Mouse (Mus musculus) regulatory T cell (primary cell): ENCODE measurements around the gene Il27ra.
"Not testable (repeated sequence)": the region's sequence is repeated elsewhere in the genome, so short reads cannot be mapped to it uniquely, and the experiment has no call there.

ENCODE experiments used
- in situ Hi-C: fragments of 300-600 bp; cut with MboI, MseI; formaldehyde crosslinking; loops from one replicate; pipeline ENCODE4 v1.15.1; 2025; ENCODE audit warnings: high pct_unique_total_duplicates

Il27ra gene

DNA sequence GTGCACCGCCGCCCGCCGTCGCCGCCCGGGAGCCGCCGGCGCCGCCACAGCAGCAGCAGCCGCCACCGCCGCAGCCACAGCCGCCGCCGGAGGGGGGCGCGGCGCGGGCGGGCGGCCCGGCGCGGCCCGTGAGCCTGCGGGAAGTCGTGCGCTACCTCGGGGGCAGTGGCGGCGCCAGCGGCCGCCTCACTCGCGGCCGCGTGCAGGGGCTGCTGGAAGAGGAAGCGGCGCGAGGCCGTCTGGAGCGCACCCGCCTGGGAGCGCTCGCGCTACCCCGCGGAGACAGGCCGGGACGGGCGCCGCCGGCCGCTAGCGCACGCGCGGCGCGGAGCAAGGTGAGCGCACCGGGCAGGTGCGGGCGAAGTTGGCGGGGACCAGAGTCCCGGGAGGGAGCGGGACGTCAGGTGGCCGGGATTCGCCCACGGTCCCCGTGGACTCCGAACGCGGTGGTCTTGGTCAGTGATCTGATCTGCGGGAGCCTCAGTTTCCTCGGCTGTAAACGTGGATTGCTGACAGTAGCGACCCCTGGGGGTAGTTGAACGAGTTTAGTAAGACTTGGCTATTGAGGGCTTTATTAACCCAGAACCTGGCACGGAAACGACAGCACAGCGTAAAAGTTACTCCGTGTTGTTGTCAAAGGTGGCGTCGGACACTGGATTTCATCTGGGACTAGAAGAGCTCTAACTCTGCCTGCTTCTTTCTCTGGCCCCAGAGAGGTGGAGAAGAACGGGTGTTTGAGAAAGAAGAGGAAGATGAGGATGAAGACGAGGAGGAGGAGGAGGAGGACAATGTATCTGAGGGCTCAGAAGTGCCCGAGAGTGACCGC, 43.9 kb downstream of the Il27ra start:
- in situ Hi-C loops = no loop called here

DNA sequence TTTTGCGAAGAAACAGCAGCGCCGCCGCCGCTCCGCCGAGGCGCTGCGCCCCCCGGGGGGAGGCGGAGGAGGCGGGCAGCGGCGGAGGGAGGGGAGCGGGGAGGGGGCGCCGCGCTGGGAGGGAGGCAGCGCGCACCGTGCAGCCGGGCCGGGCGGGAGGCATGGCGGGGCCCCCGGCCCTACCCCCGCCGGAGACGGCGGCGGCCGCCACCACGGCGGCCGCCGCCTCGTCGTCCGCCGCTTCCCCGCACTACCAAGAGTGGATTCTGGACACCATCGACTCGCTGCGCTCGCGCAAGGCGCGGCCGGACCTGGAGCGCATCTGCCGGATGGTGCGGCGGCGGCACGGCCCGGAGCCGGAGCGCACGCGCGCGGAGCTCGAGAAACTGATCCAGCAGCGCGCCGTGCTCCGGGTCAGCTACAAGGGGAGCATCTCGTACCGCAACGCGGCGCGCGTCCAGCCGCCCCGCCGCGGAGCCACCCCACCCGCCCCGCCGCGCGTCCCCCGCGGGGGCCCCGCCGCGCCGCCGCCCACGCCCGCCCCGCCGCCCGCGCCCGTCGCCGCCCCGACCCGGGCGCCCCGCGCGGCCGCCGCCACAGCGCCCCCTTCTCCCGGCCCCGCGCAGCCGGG, 44.8 kb downstream of the Il27ra start, which contains the start of gene Samd1:
Gene Samd1, plus strand, starts transcription at position 162 of the 631 bp plus-strand sequence.
- in situ Hi-C loops = no loop called here

DNA sequence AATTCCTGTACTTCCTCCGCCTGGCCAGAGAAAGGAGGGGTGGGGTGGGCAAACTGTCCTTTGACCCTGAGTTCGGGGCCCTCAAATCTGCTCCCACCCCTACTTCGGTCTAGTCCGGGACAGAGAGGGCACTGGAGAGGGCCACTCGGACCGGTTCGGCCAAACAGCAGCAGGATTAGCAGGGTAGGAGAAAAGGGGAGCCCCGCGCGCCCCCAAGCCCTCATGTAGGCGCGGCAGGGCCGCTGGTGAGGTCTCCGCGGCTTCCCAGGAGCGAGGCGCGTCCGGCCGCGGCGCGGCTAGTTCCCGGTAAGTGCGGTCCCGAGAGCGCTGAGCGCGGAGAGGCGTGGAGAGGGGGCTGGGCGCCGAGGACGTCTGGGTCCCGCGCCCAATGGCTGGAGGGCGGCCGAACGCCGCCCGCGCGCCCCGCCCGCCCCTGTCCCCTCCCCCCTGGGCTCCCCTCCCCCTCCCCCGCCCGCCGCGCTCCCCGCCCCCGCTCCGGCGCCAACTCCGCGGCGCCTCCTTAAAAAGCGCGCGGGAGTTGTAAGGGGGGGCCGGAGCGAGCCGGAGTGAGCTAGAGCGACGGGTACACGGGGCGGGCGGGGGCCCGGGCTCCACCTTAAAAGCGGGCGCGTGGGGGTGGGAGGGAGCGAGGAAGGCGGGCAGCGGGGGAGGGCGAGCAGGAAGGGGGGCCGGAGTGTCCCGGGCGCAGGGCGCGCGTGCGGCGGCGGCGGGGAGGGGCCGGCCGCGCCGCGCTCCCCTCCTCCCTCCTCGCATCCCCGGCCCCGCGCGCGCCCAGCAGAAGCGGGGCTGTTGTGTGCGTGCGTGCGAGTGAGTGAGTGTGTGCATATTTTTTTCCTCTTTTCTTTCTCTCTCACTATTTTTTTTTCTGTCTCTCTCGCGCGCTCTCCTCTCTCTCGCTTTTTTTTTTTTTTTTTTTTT, 45.6 kb downstream of the Il27ra start:
- in situ Hi-C loops = no loop called here

DNA sequence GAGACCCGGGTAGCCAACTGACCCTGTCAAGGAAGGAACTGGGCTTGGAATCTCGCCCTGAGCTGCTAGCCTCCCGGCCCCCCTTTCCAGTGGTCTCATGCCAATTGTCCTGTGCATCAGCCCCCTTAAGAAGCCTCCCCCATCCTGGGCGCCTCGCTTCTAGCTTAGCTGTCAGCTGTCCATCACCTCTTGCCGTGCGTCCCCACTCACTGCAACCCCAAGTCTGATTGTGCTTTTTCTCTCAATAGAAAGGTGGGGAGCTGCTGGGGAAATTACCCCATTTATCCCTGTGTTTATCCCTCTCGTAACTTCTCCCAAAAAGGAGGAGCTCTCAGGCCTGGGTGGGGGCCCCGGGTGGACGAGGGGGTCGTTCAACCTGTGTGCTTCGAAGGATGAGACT, 46.4 kb downstream of the Il27ra start:
- in situ Hi-C loops = no loop called here

DNA sequence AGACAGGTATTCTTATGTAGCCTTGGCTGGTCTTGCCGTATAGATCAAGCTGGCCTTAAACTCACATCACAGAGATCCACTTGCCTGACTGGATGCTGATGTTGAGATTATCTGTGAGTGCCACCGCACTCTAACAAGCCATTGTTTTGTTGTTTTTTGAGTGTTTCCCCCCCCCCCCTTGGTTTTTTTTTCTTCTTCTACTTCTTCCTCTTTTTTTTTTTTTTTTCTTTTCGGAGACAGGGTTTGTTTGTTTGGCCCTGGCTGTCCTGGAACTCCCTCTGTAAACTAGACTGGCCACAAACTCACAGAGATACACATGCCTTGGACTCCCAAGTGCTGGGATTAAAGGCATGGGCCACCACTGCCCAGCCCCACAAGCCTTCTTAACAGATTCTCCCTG, 48.4 kb downstream of the Il27ra start:
- in situ Hi-C loops = no loop called here

DNA sequence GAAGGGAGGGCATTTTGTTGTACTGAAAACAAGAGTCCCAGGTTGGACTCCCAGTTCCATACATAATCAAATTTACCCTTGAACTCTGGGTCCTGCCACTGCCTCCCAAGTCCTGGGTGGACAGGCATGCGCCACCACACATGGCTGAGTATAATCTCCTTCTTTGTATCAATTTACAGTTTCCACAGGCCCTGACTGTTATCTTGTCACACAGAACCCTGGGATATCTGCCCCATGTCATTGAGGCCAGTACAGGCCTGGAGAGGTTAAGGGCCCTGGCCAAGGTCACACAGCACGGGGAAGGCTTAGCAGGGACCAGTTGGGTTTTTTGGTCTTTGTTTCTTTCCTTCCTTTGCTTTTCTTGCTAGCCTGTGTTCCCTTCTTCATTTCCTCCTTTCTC, 49.9 kb downstream of the Il27ra start:
- in situ Hi-C loops = no loop called here

DNA sequence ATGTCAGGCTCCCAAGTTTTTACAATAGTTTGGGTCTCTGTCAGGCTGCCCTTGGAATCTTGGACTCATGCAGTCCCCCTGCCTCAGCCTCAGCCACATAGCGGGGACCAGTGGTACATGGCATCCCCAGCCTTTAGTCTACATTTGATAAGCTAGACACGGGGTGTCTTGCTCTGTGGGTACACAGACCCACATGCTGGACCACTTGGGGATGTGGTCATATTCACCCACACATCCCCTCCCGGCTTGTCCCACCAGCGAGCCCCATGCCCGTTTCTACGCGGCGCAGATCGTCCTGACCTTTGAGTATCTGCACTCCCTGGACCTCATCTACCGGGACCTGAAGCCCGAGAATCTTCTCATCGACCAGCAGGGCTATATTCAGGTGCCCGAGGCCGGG, 52.2 kb downstream of the Il27ra start:
- in situ Hi-C loops = no loop called here

DNA sequence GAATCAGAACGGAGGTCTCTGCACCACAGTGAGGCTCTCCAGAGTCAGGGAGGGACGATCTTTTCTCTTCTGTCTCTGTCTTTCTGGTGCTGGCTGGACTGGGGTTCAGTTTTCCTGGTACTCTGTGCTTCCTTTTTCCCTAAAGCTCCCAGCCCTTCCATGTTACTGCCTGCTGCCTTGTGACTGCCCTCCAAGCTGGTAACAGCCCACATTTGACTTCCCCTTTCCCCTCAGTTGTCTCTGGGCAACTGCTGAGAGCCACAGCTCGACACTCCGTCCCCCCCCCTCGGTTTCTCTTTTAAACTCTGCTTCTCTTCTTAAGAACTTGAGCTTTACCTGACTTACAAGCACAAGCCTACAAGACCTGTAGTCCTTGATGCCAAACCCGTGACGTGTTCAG, 53.1 kb downstream of the Il27ra start:
- in situ Hi-C loops = no loop called here

DNA sequence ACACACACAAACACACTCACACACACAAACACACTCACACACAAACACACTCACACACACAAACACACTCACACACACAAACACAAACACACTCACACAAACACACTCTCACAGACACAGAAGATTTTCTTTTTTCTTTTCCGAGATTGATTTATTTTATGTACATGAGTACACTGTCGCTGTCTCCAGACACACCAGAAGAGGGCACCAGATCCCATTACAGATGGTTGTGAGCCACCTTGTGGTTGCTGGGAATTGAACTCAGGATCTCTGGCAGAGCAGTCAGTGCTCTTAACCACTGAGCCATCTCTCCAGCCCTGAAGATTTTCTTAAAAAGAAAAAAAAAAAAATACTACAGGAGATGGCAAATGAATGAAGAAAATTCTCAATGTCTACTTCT, 59.2 kb downstream of the Il27ra start:
- in situ Hi-C loops = not testable (repeated sequence)

DNA sequence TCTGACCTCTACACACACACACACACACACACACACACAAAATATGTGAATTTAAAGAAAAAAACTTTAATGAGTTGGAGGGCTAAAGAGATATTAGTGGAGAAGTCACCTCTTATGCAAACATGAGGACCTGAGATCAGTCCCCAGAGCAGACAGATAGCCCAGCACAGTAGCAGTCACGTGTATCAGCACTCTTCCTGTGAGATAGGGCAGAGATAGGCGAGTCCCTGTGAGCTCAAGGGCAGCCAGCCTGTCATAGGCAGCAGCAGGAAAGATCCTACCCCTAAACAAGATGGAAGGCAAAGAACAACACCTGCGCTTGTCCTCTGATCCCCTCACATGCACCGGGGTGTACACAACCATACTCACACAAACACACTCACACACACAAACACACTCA, 59.9 kb downstream of the Il27ra start:
- in situ Hi-C loops = no loop called here

DNA sequence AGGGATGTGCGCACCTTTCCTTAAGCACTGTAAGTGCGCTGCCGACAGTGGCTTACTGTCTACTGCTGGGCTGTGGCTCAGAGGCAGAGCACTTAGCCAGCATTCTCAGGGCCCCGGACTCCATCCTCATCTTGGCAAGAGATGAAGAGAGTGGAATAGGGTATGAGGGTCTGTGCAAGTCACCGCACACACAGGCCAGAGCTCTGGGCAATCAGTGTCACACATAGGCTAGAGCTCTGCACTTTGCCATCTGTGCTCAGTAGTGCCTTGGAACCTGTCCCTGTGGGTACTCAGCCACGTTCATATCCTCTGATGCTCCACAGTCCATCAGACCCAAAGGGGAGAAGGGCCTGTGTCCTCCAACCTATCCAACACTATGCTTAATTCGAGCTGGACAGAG, 60.9 kb downstream of the Il27ra start:
- in situ Hi-C loops = no loop called here

DNA sequence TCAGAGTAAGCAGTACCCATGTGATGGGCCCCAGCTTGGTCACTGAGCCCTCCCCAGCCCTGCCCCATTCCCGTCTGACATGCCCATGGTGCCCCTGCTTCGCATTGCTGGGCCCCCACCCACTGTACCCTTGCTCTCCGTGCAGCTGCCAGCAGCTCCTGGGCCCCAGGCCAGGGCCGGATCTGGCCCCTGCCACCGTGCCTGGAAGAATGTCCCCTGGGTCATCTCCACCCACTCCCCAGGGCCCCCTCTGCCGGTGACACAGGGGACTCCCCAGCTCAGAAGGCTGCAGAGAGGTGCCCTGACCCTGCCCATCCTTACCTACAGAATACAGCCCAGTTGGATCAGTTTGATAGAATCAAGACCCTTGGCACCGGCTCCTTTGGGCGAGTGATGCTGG, 61.5 kb downstream of the Il27ra start:
- in situ Hi-C loops = no loop called here
